Mouse (Mus musculus) lung, adult 10 weeks (tissue): Measurements from ENCODE around the gene Fam83g. TPM values are rescaled to one million over a fixed set of nuclear protein-coding genes. Genes with fewer than 3 reads are reported as not detected.

ENCODE experiments used
- polyA plus RNA-seq: library from polyadenylated mRNA; stranded (reverse); fragments of 350-450 nt; fragmentation: Illumina TruSeq; extraction: RNeasy Lipid Tissue Mini Kit (QIAGEN cat#74804); gene quantifications from one replicate; pipeline ENCODE4 v1.2.3, GENCODE M21; 2014; ENCODE audit warnings: low read depth, low replicate concordance; ENCODE audit not compliant: insufficient read depth

Fam83g gene
- 1.1 TPM for polyA plus RNA-seq

GRCm38 (mm10) chr11:61683907-61684731 is at the start of gene Fam83g:
Fam83g (plus strand) TSS chr11:61684091.

GRCm38 (mm10) chr11:61652686-61653447 is 31.0 kb upstream of the Fam83g start, which contains the start of gene Grap:
Grap (plus strand) TSS chr11:61653265.

GRCm38 (mm10) chr11:61720636-61721035 is 36.7 kb downstream of the Fam83g start, which contains the start of gene Slc5a10:
Slc5a10 (minus strand) TSS chr11:61720826.

Other genes with a start within 250 kb of the Fam83g start
- gene Rnf112, start 230.0 kb upstream of the Fam83g start, polyA plus RNA-seq = 0.14 TPM
- gene Mfap4, start 198.7 kb upstream of the Fam83g start, polyA plus RNA-seq = 308 TPM
- 10.6 TPM for gene Mapk7, start 189.7 kb upstream of the Fam83g start, polyA plus RNA-seq
- gene B9d1, start 178.9 kb upstream of the Fam83g start, polyA plus RNA-seq = 26.6 TPM
- gene Epn2, start 104.4 kb upstream of the Fam83g start, polyA plus RNA-seq = 35.6 TPM
- gene Grap, start 30.8 kb upstream of the Fam83g start, polyA plus RNA-seq = 96.8 TPM
- gene Slc5a10, start 36.7 kb downstream of the Fam83g start, polyA plus RNA-seq = not detected
- 20.0 TPM for gene Prpsap2, start 78.0 kb downstream of the Fam83g start, polyA plus RNA-seq
- gene Ulk2, start 171.0 kb downstream of the Fam83g start, polyA plus RNA-seq = 16.1 TPM
- gene Akap10, start 246.2 kb downstream of the Fam83g start, polyA plus RNA-seq = 8.7 TPM